Mouse (Mus musculus) left cerebral cortex, postnatal 25 days (tissue): ENCODE measurements around the gene Lmtk2. TPM values are rescaled to one million over a fixed set of nuclear protein-coding genes. Genes with fewer than 3 reads are reported as not detected.
A peak's percentile ranks its signal among the peaks of the same experiment; 100 is the strongest.

Experiments
- DNase-seq, 2 experiments: peaks; one replicate each; pipeline ENCODE4 v3.0.0; 2022; ENCODE audit warnings: low spot score in 2 of 2, mixed read lengths in 1 of 2
- intact Hi-C: fragments of 180-260 bp; cut with DNase I; formaldehyde crosslinking; loops from one replicate; pipeline ENCODE4 v1.15.1; 2025
- total RNA-seq, 2 experiments: library from RNA; stranded (reverse); gene quantifications; 2 replicates each; pipeline ENCODE4 v1.2.3; 2021

The Lmtk2 gene
- total RNA-seq, 2 experiments from 2014 or later = 163 to 171 TPM

GRCm38 (mm10) chr5:144105070-144105469 is 4.8 kb downstream of the Lmtk2 start:
- DNase-seq = no peak
- intact Hi-C loops = no loop called here

- intact Hi-C loops = no loop called here
- DNase-seq = no peak
These were observed 5.4 kb downstream of the Lmtk2 start for GRCm38 (mm10) chr5:144105471-144106129.

GRCm38 (mm10) chr5:144106130-144106510 is 5.9 kb downstream of the Lmtk2 start:
- intact Hi-C loops = no loop called here
- no peak for DNase-seq

- DNase-seq = peak in 1 of 2 experiments; percentile 46
- intact Hi-C loops = no loop called here
These were observed 9.0 kb downstream of the Lmtk2 start for GRCm38 (mm10) chr5:144109201-144109600.

- no peak for DNase-seq
- intact Hi-C loops = no loop called here
These were observed 12.6 kb downstream of the Lmtk2 start for GRCm38 (mm10) chr5:144112574-144113438.

GRCm38 (mm10) chr5:144114068-144114467 is 13.8 kb downstream of the Lmtk2 start:
- DNase-seq = no peak
- intact Hi-C loops = no loop called here

- DNase-seq = no peak
- intact Hi-C loops = no loop called here
These were observed 14.9 kb downstream of the Lmtk2 start for GRCm38 (mm10) chr5:144114970-144115627.

- intact Hi-C loops = no loop called here
- DNase-seq = no peak
These were observed 15.4 kb downstream of the Lmtk2 start for GRCm38 (mm10) chr5:144115628-144115977.

- intact Hi-C loops = no loop called here
- no peak for DNase-seq
These were observed 18.0 kb downstream of the Lmtk2 start for GRCm38 (mm10) chr5:144118271-144118670.

GRCm38 (mm10) chr5:144119286-144119685 is 19.1 kb downstream of the Lmtk2 start:
- DNase-seq = no peak
- intact Hi-C loops = no loop called here

GRCm38 (mm10) chr5:144121489-144121888 is 21.3 kb downstream of the Lmtk2 start:
- no peak for DNase-seq
- intact Hi-C loops = no loop called here

- intact Hi-C loops = no loop called here
- DNase-seq = peak in 1 of 2 experiments; percentile 39
These were observed 25.9 kb downstream of the Lmtk2 start for GRCm38 (mm10) chr5:144125979-144126755.

GRCm38 (mm10) chr5:144143531-144143930 is 43.3 kb downstream of the Lmtk2 start:
- intact Hi-C loops = no loop called here
- DNase-seq = no peak

- intact Hi-C loops = no loop called here
- DNase-seq = no peak
These were observed 46.7 kb downstream of the Lmtk2 start for GRCm38 (mm10) chr5:144146898-144147297.

GRCm38 (mm10) chr5:144149530-144149929 is 49.3 kb downstream of the Lmtk2 start:
- peak in 1 of 2 experiments; percentile 60 for DNase-seq
- intact Hi-C loops = no loop called here

GRCm38 (mm10) chr5:144151270-144151669 is 51.0 kb downstream of the Lmtk2 start:
- intact Hi-C loops = no loop called here
- DNase-seq = no peak

GRCm38 (mm10) chr5:144154528-144154927 is 54.3 kb downstream of the Lmtk2 start:
- intact Hi-C loops = loop anchor here (1.0 kb wide), 1 partner anchor 114 kb away; no protein-coding TSS in a partner anchor
- peak; percentile 76 to 87 for DNase-seq

- peak; percentile 53 to 57 for DNase-seq
- intact Hi-C loops = no loop called here
These were observed 58.4 kb downstream of the Lmtk2 start for GRCm38 (mm10) chr5:144158604-144159003.

GRCm38 (mm10) chr5:144159137-144159536 is 58.9 kb downstream of the Lmtk2 start:
- intact Hi-C loops = no loop called here
- peak in 1 of 2 experiments; percentile 63 for DNase-seq
